Mouse (Mus musculus): ENCODE data around the gene Slc6a5.

GRCm38 (mm10) chr7:49920751-49921150 is 10.8 kb downstream of the Slc6a5 start:
- TF ChIP-seq CTCF (IDR thresholded peaks at IDR 0.05; ENCODE audit: insufficient read depth, low read length) (no peak), POLR2A (IDR thresholded peaks at IDR 0.05; ENCODE audit: borderline replicate concordance, extremely low read depth, low read depth, low read length) (no peak)
